Mouse (Mus musculus) cerebellum, adult 2 months (tissue): ENCODE data around the gene Igfbp5. TPM values are rescaled to one million over a fixed set of nuclear protein-coding genes. Genes with fewer than 3 reads are reported as not detected.

Experiments
- DNase-seq, 2 experiments: peaks; one replicate each; pipeline ENCODE4 v3.0.0; 2021
- H3K27ac ChIP-seq: fragments of 200-500 bp; 2 replicates; pipeline ENCODE4 v1.5.1; 2012; ENCODE audit warnings: low read length, control low read depth, inconsistent platforms; ENCODE audit not compliant: insufficient read depth
- H3K27me3 ChIP-seq: fragments of 200-500 bp; 2 replicates; pipeline ENCODE4 v1.6.1; 2012; ENCODE audit warnings: inconsistent platforms, mild to moderate bottlenecking, low read length, moderate library complexity; ENCODE audit not compliant: control insufficient read depth, insufficient read depth
- H3K4me1 ChIP-seq: fragments of 200-500 bp; 2 replicates; pipeline ENCODE4 v1.6.1; 2011; ENCODE audit warnings: low read length; ENCODE audit not compliant: control insufficient read depth, insufficient read depth
- H3K4me3 ChIP-seq: fragments of 200-500 bp; replicated peaks from 2 replicates; pipeline ENCODE3; 2011; ENCODE audit warnings: mild to moderate bottlenecking, low read depth, low read length, control low read depth; ENCODE audit not compliant: insufficient read depth
- CTCF ChIP-seq: fragments of 200-500 bp; IDR thresholded peaks from 2 replicates; pipeline ENCODE4 v1.5.1; 2011; ENCODE audit warnings: low read depth, mild to moderate bottlenecking, control low read depth, low read length, moderate library complexity, borderline replicate concordance; ENCODE audit not compliant: insufficient read depth
- POLR2A ChIP-seq: fragments of 200-500 bp; IDR thresholded peaks from 2 replicates; pipeline ENCODE4 v1.6.1; 2011; ENCODE audit warnings: low read length, control low read depth, borderline replicate concordance; ENCODE audit not compliant: insufficient read depth
- WGBS: fragments of 180-500 bp; shearing (Covaris S2); methylation state at CpG from one replicate; pipeline ENCODE4 v1.1.7; 2018; 5-methylcytosine and 5-hydroxymethylcytosine counted together
- polyA plus RNA-seq: library from polyadenylated mRNA; depleted of rRNA; stranded (reverse); fragments of >200 nt; gene quantifications from 2 replicates; pipeline ENCODE4 v1.2.3, GENCODE M21; 2012

Igfbp5 gene
- polyA plus RNA-seq, 1 experiment, result 63.0 TPM

GRCm38 (mm10) chr1:72839356-72839755, 35.3 kb downstream of the Igfbp5 start:
- H3K4me1 ChIP-seq, result no peaks in the 10 kb centered on the region
- H3K4me3 ChIP-seq, result no peak overlapping the region
- DNase-seq, result no peak
- H3K27me3 ChIP-seq, result no peaks in the 10 kb centered on the region
- 65% methylated on average over 8 of the region's 8 CpGs for WGBS
- no peak for TF ChIP-seq CTCF
- TF ChIP-seq POLR2A, result no peak
- H3K27ac ChIP-seq, result no peak overlapping the region

- H3K27ac ChIP-seq, result no peak overlapping the region
- 62% methylated on average over 4 of the region's 4 CpGs for WGBS
- no peak overlapping the region for H3K4me3 ChIP-seq
- no peak for DNase-seq
- no peak for TF ChIP-seq CTCF
- no peak for TF ChIP-seq POLR2A
- no peaks in the 10 kb centered on the region for H3K27me3 ChIP-seq
- no peaks in the 10 kb centered on the region for H3K4me1 ChIP-seq
Measured at GRCm38 (mm10) chr1:72833563-72833962, 41.1 kb downstream of the Igfbp5 start.

DNA sequence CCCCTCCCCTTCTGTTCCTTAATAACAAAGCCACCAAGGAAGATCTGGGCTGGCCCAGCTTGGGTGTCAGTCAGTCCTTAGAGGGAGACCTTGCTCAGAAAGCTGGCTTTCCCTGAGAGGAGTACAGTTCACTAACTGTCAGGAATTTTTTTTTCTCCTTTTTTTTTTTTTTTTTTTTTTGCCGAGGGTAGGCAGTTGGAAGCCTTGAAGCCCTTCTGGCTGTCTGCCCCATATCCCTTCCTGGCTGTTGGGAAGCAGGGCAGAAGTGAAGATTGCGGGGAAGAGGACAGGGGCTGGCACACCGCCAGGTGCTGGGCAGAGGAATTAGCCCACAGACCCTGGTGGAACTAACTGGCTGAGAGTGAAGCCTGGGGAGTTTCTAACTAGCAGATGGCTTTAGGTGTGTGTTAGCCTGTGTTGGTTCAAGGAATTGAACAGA, 42.0 kb downstream of the Igfbp5 start:
- no peaks in the 10 kb centered on the region for H3K4me1 ChIP-seq
- H3K27ac ChIP-seq, result no peak overlapping the region
- no peak for TF ChIP-seq POLR2A
- no peak for TF ChIP-seq CTCF
- DNase-seq, result no peak
- WGBS, result 7% methylated on average over 3 of the region's 3 CpGs
- no peaks in the 10 kb centered on the region for H3K27me3 ChIP-seq
- H3K4me3 ChIP-seq, result no peak overlapping the region

DNA sequence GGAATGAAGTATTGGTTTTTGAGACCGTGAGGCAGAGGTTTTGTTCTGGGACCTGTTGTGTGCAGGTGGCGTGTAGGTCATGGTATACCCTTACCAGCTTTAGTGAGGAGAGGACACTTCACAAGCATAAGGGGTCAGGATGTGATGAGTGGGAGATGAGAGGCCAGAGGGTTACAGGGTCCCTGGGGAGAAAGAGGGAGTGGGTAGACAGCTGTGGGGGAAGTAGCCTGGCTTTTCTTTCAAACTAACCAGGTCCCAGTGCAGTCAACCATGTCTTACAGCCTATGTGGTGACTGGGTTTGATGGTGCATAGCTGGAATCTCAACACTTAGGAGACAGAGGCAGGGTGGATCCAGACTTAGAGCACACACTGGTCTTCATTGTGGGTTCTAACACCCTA, 44.2 kb downstream of the Igfbp5 start:
- WGBS, result 83% methylated on average over 2 of the region's 2 CpGs
- Histone ChIP-seq H3K27ac (no peak overlapping the region), H3K4me1 (no peaks in the 10 kb centered on the region), H3K4me3 (no peak overlapping the region), H3K27me3 (no peaks in the 10 kb centered on the region)
- no peak for DNase-seq
- TF ChIP-seq POLR2A (no peak), CTCF (no peak)

DNA sequence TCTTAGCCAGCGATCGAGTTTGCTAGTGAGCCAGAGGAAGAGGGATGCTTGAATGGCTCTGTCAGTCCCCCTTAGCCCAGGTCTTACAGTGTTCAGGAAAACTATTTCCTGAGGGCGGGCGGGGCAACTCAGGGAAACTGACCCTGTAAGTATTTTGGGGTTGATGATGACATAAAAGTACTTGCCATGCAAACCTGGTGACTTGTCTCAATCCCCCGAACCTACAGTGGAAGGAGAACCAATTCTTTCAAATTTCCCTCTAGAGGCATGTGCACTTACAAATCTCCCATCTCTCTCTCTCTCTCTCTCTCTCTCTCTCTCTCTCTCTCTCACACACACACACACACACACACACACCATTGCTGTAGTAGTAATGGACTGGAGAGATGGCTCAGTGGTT, 45.8 kb downstream of the Igfbp5 start:
- Histone ChIP-seq H3K27me3 (peaks cover 1% of the 10 kb centered on the region; the same call in 1 of the 2 replicates), H3K4me3 (no peak overlapping the region), H3K27ac (no peak overlapping the region), H3K4me1 (no peaks in the 10 kb centered on the region)
- no peak for DNase-seq
- TF ChIP-seq POLR2A (no peak), CTCF (no peak)
- 93% methylated on average over 5 of the region's 5 CpGs for WGBS

- no peaks in the 10 kb centered on the region for H3K4me1 ChIP-seq
- no peak overlapping the region for H3K27ac ChIP-seq
- DNase-seq, result no peak
- 63% methylated on average over 12 of the region's 12 CpGs for WGBS
- H3K4me3 ChIP-seq, result no peak overlapping the region
- peaks cover 1% of the 10 kb centered on the region; the same call in 1 of the 2 replicates for H3K27me3 ChIP-seq
- no peak for TF ChIP-seq POLR2A
- no peak for TF ChIP-seq CTCF
Measured at GRCm38 (mm10) chr1:72827411-72828315, 47.0 kb downstream of the Igfbp5 start.

DNA sequence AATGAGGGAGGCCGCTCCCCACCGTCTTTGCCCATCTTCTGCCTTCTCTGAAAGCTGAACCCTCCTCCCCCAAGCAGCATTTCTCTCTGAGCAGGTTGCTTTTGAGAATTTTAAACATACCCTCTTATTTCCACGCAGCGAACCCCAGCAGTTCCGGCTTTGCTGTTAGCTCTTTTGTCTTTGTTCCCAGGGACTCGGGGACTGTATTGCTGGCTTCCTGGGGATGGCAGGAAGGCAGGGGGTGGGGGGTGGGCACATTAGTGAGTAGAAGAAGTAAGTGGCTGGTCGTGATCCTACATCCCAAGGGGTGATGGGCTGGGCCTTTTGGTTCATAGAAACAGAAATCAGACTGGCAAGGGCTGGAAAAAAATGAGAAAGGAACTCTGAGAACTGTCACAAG, 47.8 kb downstream of the Igfbp5 start:
- H3K27ac ChIP-seq, result no peak overlapping the region
- TF ChIP-seq POLR2A (no peak), CTCF (no peak)
- H3K4me1 ChIP-seq, result no peaks in the 10 kb centered on the region
- no peak overlapping the region for H3K4me3 ChIP-seq
- H3K27me3 ChIP-seq, result peaks cover 1% of the 10 kb centered on the region; the same call in 1 of the 2 replicates
- 70% methylated on average over 7 of the region's 7 CpGs for whole genome bisulfite sequencing
- no peak for DNase-seq

DNA sequence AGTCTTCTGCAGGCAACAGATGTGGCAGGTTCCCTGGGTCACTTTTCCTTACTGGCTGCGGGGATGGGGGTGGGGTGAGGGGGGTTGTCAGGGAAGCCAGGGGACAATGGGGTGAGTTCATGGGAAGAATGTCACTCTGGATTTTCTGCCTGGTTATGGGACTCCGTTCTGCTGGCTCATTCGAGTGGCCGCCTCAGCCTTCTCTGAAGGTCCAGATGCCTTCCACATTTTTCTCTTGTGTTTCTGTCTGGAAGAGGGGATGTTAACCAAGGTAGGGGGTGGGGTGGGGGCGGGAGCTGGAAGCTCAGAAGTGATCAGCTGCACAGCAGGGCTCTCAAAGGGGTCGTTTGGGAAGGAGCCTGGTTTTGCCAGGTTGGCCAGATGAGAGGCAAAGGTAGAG, 48.2 kb downstream of the Igfbp5 start:
- DNase-seq, result no peak
- Histone ChIP-seq H3K4me3 (no peak overlapping the region), H3K4me1 (no peaks in the 10 kb centered on the region), H3K27me3 (peaks cover 1% of the 10 kb centered on the region; the same call in 1 of the 2 replicates), H3K27ac (no peak overlapping the region)
- 70% methylated on average over 6 of the region's 6 CpGs for WGBS
- no peak for TF ChIP-seq CTCF
- TF ChIP-seq POLR2A, result no peak
